Mouse (Mus musculus): ENCODE data around the gene Hist2h3b. TPM values are rescaled to one million over a fixed set of nuclear protein-coding genes. Genes with fewer than 3 reads are reported as not detected.
A peak's percentile ranks its signal among the peaks of the same experiment; 100 is the strongest.

The Hist2h3b gene
- total and polyA plus RNA-seq, 3 experiments: 12.1 to 1,421 (median 39.4) TPM

DNA sequence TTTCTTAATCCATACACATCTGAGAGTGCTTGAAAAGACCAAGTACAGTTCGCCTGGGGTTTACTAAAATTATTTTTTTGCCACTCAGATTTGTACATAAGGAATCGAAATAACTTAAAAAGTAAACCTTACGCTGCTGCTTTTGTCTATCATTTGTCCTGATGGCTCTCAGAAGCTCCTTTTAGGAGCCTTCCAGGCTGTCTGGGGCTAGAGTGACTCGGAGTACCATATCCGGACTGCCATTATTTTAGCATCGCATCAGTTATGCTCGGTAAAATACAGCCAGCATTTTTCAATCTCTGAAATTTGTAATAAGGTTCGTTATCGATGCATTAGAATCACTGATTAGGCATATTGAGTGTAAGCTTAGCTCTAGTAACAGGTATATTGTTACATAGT is 27.7 kb upstream of the Hist2h3b start:
- in situ Hi-C loops (cut with MboI; ENCODE audit: low pct_ligation_motif_present, low pct_unique_long_range_greater_than_20kb, low sequenced_read_pairs) (no loop called here), dilution Hi-C loops (cut with MboI; ENCODE audit: extremely low pct_ligation_motif_present, extremely low pct_unique_long_range_greater_than_20kb, low sequenced_read_pairs) (no loop called here)
- no peaks in the 10 kb centered on the region for H3K79me2 ChIP-seq (replicated peaks; ENCODE audit: control insufficient read depth, extremely low read depth, insufficient read depth, poor library complexity, severe bottlenecking)
- no peaks in the 10 kb centered on the region for H3K27me3 ChIP-seq (replicated peaks)
- H3K4me3 ChIP-seq (replicated peaks in 1 of 3; ENCODE audit: low read depth in 2 of 3, low read length in 2 of 3, poor library complexity in 1 of 3): peak overlapping the region in 2 of 3 experiments; percentile 20 to 40
- no peak overlapping the region for H3K4me2 ChIP-seq (ENCODE audit: insufficient read depth, low read depth, poor library complexity, severe bottlenecking)
- H3K9ac ChIP-seq (ENCODE audit: insufficient read depth, low read depth): peak overlapping the region; percentile 95
- H3K27ac ChIP-seq (ENCODE audit: insufficient read depth, low read depth): peak overlapping the region; percentile 57; the same call in 1 of the 2 replicates
- DNase-seq (ENCODE audit: extremely low read depth): no peak
- peaks cover 10 to 42% of the 10 kb centered on the region in 2 experiments for H3K4me1 ChIP-seq (ENCODE audit: control insufficient read depth in 1 of 2, insufficient read depth in 2 of 2)
- no peak for TF ChIP-seq MAX (IDR thresholded peaks at IDR 0.05; ENCODE audit: low read length)
- peak; percentile 32; the same call in 1 of the 2 replicates for TF ChIP-seq NELFE (IDR thresholded peaks at IDR 0.05; ENCODE audit: low read depth, low read length)
- H3K9me3 ChIP-seq (replicated peaks; ENCODE audit: low read length): no peaks in the 10 kb centered on the region
- H3K36me3 ChIP-seq (replicated peaks in 1 of 2; ENCODE audit: control insufficient read depth in 1 of 2, insufficient read depth in 1 of 2, low read length in 1 of 2): no peaks in the 10 kb centered on the region

DNA sequence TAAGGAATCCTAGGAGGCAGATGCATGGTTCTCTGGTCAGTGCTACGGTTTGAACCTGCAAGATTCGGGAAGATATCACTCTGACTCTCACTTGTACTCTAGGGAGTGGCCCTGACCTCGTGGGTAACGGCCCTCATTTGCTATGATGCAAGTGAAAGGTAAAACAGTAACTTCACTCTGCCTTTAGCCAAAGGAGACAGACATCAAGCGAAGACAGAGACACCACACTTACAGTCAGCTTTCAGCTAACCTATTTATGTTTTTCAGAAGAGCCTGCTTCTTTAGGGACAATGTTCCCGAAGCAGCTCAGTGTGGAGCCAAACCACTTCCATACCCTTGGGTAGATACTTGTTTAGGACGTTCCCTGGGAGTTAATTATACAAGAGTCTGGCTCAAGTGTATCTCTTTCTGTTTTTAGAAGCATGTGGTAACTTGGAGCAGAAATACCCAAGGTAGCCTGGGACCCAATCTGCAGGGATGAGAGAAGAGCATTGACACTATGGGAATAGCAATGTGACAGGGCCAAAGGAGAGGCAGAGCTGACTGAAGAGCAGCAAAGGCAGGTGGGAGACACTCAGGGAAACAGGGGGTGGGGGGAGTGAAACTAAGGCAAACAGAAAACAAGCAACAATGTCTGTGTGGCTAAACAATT is 24.4 kb upstream of the Hist2h3b start:
- peak overlapping the region; percentile 65 to 73 (median 66) for H3K4me3 ChIP-seq (replicated peaks in 1 of 3; ENCODE audit: low read depth in 2 of 3, low read length in 2 of 3, poor library complexity in 1 of 3)
- no peaks in the 10 kb centered on the region for H3K36me3 ChIP-seq (replicated peaks in 1 of 2; ENCODE audit: control insufficient read depth in 1 of 2, insufficient read depth in 1 of 2, low read length in 1 of 2)
- H3K9me3 ChIP-seq (replicated peaks; ENCODE audit: low read length): no peaks in the 10 kb centered on the region
- no peaks in the 10 kb centered on the region for H3K27me3 ChIP-seq (replicated peaks)
- in situ Hi-C loops (cut with MboI; ENCODE audit: low pct_ligation_motif_present, low pct_unique_long_range_greater_than_20kb, low sequenced_read_pairs): no loop called here
- peak overlapping the region; percentile 95 for H3K27ac ChIP-seq (ENCODE audit: insufficient read depth, low read depth)
- peaks cover 10 to 36% of the 10 kb centered on the region in 2 experiments for H3K4me1 ChIP-seq (ENCODE audit: control insufficient read depth in 1 of 2, insufficient read depth in 2 of 2)
- peak; percentile 84 for TF ChIP-seq MYC (IDR thresholded peaks at IDR 0.05; ENCODE audit: low read depth, low read length)
- peak; percentile 81; the same call in 1 of the 2 replicates for TF ChIP-seq CHD1 (IDR thresholded peaks at IDR 0.05; ENCODE audit: low read depth, low read length)
- peak; percentile 58; the same call in 1 of the 2 replicates for TF ChIP-seq TBP (conservative IDR thresholded peaks at IDR 0.05; ENCODE audit: low read depth, low read length)
- peak; percentile 55 for TF ChIP-seq TCF12 (IDR thresholded peaks at IDR 0.05; ENCODE audit: low read depth, low read length)
- 0 out of 2 replicates have a peak, but pooled peaks have one; percentile 5 for TF ChIP-seq JUND (conservative IDR thresholded peaks at IDR 0.05; ENCODE audit: low read depth, low read length)
- TF ChIP-seq IRF4 (IDR thresholded peaks at IDR 0.05; ENCODE audit: low read depth, low read length): peak; percentile 37; the same call in 1 of the 2 replicates
- TF ChIP-seq ZMIZ1 (IDR thresholded peaks at IDR 0.05; ENCODE audit: low read depth, low read length): peak; percentile 47; the same call in 1 of the 2 replicates
- no peak for TF ChIP-seq KAT2A (IDR thresholded peaks at IDR 0.05; ENCODE audit: insufficient replicate concordance, low read length)
- peak; percentile 92 for TF ChIP-seq MXI1 (IDR thresholded peaks at IDR 0.05; ENCODE audit: low read depth, low read length)
- peak; percentile 53; the same call in 1 of the 2 replicates for TF ChIP-seq NELFE (IDR thresholded peaks at IDR 0.05; ENCODE audit: low read depth, low read length)
- peak; percentile 54 for TF ChIP-seq MAX (IDR thresholded peaks at IDR 0.05; ENCODE audit: low read length)
- TF ChIP-seq UBTF (IDR thresholded peaks at IDR 0.05; ENCODE audit: low read depth, low read length): no peak
- peak; percentile 52; the same call in 1 of the 2 replicates for TF ChIP-seq SIN3A (IDR thresholded peaks at IDR 0.05; ENCODE audit: low read length)
- TF ChIP-seq SMC3 (IDR thresholded peaks at IDR 0.05; ENCODE audit: low read depth, low read length): no peak
- dilution Hi-C loops (cut with MboI; ENCODE audit: extremely low pct_ligation_motif_present, extremely low pct_unique_long_range_greater_than_20kb, low sequenced_read_pairs): no loop called here
- peak overlapping the region; percentile 59 for H3K4me2 ChIP-seq (ENCODE audit: insufficient read depth, low read depth, poor library complexity, severe bottlenecking)
- peak; percentile 54 for DNase-seq (ENCODE audit: extremely low read depth)
- H3K9ac ChIP-seq (ENCODE audit: insufficient read depth, low read depth): peak overlapping the region; percentile 87
- no peaks in the 10 kb centered on the region for H3K79me2 ChIP-seq (replicated peaks; ENCODE audit: control insufficient read depth, extremely low read depth, insufficient read depth, poor library complexity, severe bottlenecking)

Measured in CH12.LX (cell line).